Mouse (Mus musculus): ENCODE data around the gene Zfp385b.

GRCm38 (mm10) chr2:77797233-77797632 is 22.2 kb downstream of the Zfp385b start:
- no peak for TF ChIP-seq POLR2AphosphoS2 (IDR thresholded peaks at IDR 0.05; ENCODE audit: insufficient read length, low read depth)
- no peak for TF ChIP-seq REST (IDR thresholded peaks at IDR 0.05; ENCODE audit: insufficient read depth, insufficient read length)
- TF ChIP-seq USF1 (IDR thresholded peaks at IDR 0.05; ENCODE audit: low read depth): no peak
- no peak for TF ChIP-seq POLR2A (IDR thresholded peaks at IDR 0.05; ENCODE audit: insufficient read length, low read depth)
- TF ChIP-seq MAX (IDR thresholded peaks at IDR 0.05; ENCODE audit: low read depth): no peak
- no peak for TF ChIP-seq MYOG (IDR thresholded peaks at IDR 0.05; ENCODE audit: control insufficient read depth in 1 of 3, insufficient read depth in 1 of 3, insufficient read length in 2 of 3, low read depth in 2 of 3)
- TF ChIP-seq CEBPB (IDR thresholded peaks at IDR 0.05; ENCODE audit: insufficient read depth, poor library complexity, severe bottlenecking): no peak
- TF ChIP-seq E2F4 (IDR thresholded peaks at IDR 0.05; ENCODE audit: insufficient read depth): no peak
- no peak for TF ChIP-seq MYOD1 (IDR thresholded peaks at IDR 0.05; ENCODE audit: control insufficient read depth in 1 of 3, insufficient read length in 2 of 3, low read depth in 2 of 3)
- no peak for TF ChIP-seq TCF3 (IDR thresholded peaks at IDR 0.05; ENCODE audit: insufficient read length, low read depth)
- no peak for TF ChIP-seq TCF12 (IDR thresholded peaks at IDR 0.05; ENCODE audit: insufficient read depth, poor library complexity, severe bottlenecking)
